Mouse (Mus musculus) lung, embryonic 15.5 days (tissue): Measurements from ENCODE around the gene Ifna2. TPM values are rescaled to one million over a fixed set of nuclear protein-coding genes. Genes with fewer than 3 reads are reported as not detected.

Source experiments
- ATAC-seq: fragments of 200-750 bp; cut with Nextera tagmentation; 2 replicates; pipeline ENCODE4 v1.8.0; 2017; ENCODE audit warnings: moderate number of reproducible peaks, borderline replicate concordance; ENCODE audit not compliant: low FRiP score, low TSS enrichment; ENCODE audit errors: extremely low read depth
- H3K27ac ChIP-seq: fragments of 300-500 bp; sonication (generic); 2 replicates; pipeline ENCODE4 v1.5.1; 2015; ENCODE audit warnings: moderate library complexity, mild to moderate bottlenecking, inconsistent platforms
- H3K27me3 ChIP-seq: fragments of 300-500 bp; sonication (generic); 2 replicates; pipeline ENCODE4 v1.6.1; 2015; ENCODE audit warnings: inconsistent platforms
- H3K36me3 ChIP-seq: fragments of 300-500 bp; sonication (generic); 2 replicates; pipeline ENCODE4 v1.6.1; 2015; ENCODE audit warnings: inconsistent platforms
- H3K4me1 ChIP-seq: fragments of 300-500 bp; sonication (generic); 2 replicates; pipeline ENCODE4 v1.6.1; 2015; ENCODE audit warnings: inconsistent platforms
- H3K4me2 ChIP-seq: fragments of 300-500 bp; sonication (generic); 2 replicates; pipeline ENCODE4 v1.6.1; 2015; ENCODE audit warnings: inconsistent platforms, mild to moderate bottlenecking, moderate library complexity
- H3K4me3 ChIP-seq: fragments of 300-500 bp; sonication (generic); 2 replicates; pipeline ENCODE4 v1.5.1; 2015; ENCODE audit warnings: mild to moderate bottlenecking, inconsistent platforms
- H3K9ac ChIP-seq: fragments of 300-500 bp; sonication (generic); 2 replicates; pipeline ENCODE4 v1.6.1; 2015; ENCODE audit warnings: inconsistent platforms
- H3K9me3 ChIP-seq: fragments of 300-500 bp; sonication (generic); 2 replicates; pipeline ENCODE4 v1.6.1; 2016; ENCODE audit warnings: inconsistent platforms
- WGBS: fragments of 180-500 bp; shearing (Covaris S2); methylation state at CpG from one replicate; pipeline ENCODE4 v1.1.7; 2015; 5-methylcytosine and 5-hydroxymethylcytosine counted together
- polyA plus RNA-seq: library from polyadenylated mRNA; unstranded; fragments of >200 nt; fragmentation: Nextera tagmentation; extraction: Ambion mirVana; gene quantifications from 2 replicates; pipeline ENCODE4 v1.2.1, GENCODE M21; 2015

Gene Ifna2
- polyA plus RNA-seq, 1 experiment from 2014 or later, result not detected

- WGBS, result 77% methylated on average over 5 of the region's 5 CpGs
- ATAC-seq, result no peak
- H3K4me2 ChIP-seq, result no peak overlapping the region
- no peaks in the 10 kb centered on the region for H3K4me1 ChIP-seq
- no peak overlapping the region for H3K27ac ChIP-seq
- no peaks in the 10 kb centered on the region; the same call in 1 of the 2 replicates for H3K27me3 ChIP-seq
- H3K4me3 ChIP-seq, result no peak overlapping the region
- H3K9ac ChIP-seq, result no peak overlapping the region
- no peaks in the 10 kb centered on the region for H3K36me3 ChIP-seq
- no peaks in the 10 kb centered on the region for H3K9me3 ChIP-seq
Observed at GRCm38 (mm10) chr4:88698781-88699180, 15.1 kb upstream of the Ifna2 start.

GRCm38 (mm10) chr4:88697753-88698152 is 14.0 kb upstream of the Ifna2 start:
- H3K4me3 ChIP-seq, result no peak overlapping the region
- H3K4me1 ChIP-seq, result no peaks in the 10 kb centered on the region
- WGBS, result 83% methylated on average over 4 of the region's 4 CpGs
- ATAC-seq, result no peak
- no peak overlapping the region for H3K4me2 ChIP-seq
- H3K9me3 ChIP-seq, result no peaks in the 10 kb centered on the region
- H3K36me3 ChIP-seq, result no peaks in the 10 kb centered on the region
- no peaks in the 10 kb centered on the region; the same call in 1 of the 2 replicates for H3K27me3 ChIP-seq
- no peak overlapping the region for H3K27ac ChIP-seq
- no peak overlapping the region for H3K9ac ChIP-seq

DNA sequence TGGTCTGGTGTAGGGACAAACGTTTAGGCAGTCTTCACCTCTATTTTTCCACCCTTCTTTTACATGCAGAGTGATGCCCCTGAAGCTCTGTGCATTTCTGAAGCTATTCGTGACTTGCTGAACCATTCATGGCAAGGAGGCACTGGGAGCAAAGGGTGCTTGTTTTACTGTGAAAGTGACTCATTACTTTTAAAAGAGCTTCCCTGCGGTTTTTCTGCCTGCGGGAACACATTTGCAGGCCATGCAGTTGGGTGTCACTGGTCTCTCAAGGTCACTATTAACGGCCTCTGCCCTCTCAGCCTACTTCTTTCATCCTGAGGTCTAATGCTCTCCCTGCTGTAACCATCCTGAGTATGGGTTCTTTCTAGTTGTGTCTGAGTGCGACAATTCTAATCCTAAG is 13.4 kb upstream of the Ifna2 start:
- ATAC-seq, result no peak
- Histone ChIP-seq H3K4me2 (no peak overlapping the region), H3K9me3 (no peaks in the 10 kb centered on the region), H3K27ac (no peak overlapping the region), H3K27me3 (no peaks in the 10 kb centered on the region; the same call in 1 of the 2 replicates), H3K9ac (no peak overlapping the region), H3K36me3 (no peaks in the 10 kb centered on the region), H3K4me1 (no peaks in the 10 kb centered on the region), H3K4me3 (no peak overlapping the region)
- WGBS, result 66% methylated on average over 6 of the region's 6 CpGs

- WGBS, result 27% methylated on average over 3 of the region's 3 CpGs
- Histone ChIP-seq H3K4me1 (no peaks in the 10 kb centered on the region), H3K4me2 (no peak overlapping the region), H3K36me3 (no peaks in the 10 kb centered on the region), H3K9ac (0 out of 2 replicates have a peak overlapping the region, but pooled peaks have one; percentile 7), H3K4me3 (no peak overlapping the region), H3K27me3 (no peaks in the 10 kb centered on the region; the same call in 1 of the 2 replicates), H3K27ac (no peak overlapping the region), H3K9me3 (no peaks in the 10 kb centered on the region)
- peak; percentile 65; the same call in 1 of the 2 replicates for ATAC-seq
Observed at GRCm38 (mm10) chr4:88696237-88696884, 12.6 kb upstream of the Ifna2 start.

GRCm38 (mm10) chr4:88693392-88693791 is 9.7 kb upstream of the Ifna2 start:
- Histone ChIP-seq H3K9ac (no peak overlapping the region), H3K27ac (no peak overlapping the region), H3K4me1 (no peaks in the 10 kb centered on the region), H3K4me3 (no peak overlapping the region), H3K27me3 (no peaks in the 10 kb centered on the region; the same call in 1 of the 2 replicates), H3K4me2 (no peak overlapping the region), H3K9me3 (no peaks in the 10 kb centered on the region), H3K36me3 (no peaks in the 10 kb centered on the region)
- no peak for ATAC-seq
- WGBS, result 78% methylated on average over 2 of the region's 2 CpGs

GRCm38 (mm10) chr4:88692537-88692936 is 8.8 kb upstream of the Ifna2 start:
- no peak overlapping the region for H3K27ac ChIP-seq
- no peaks in the 10 kb centered on the region for H3K9me3 ChIP-seq
- H3K9ac ChIP-seq, result no peak overlapping the region
- no peaks in the 10 kb centered on the region for H3K4me1 ChIP-seq
- 77% methylated on average over 1 of the region's 1 CpGs for WGBS
- no peak overlapping the region for H3K4me2 ChIP-seq
- ATAC-seq, result no peak
- no peak overlapping the region for H3K4me3 ChIP-seq
- H3K36me3 ChIP-seq, result no peaks in the 10 kb centered on the region
- H3K27me3 ChIP-seq, result no peaks in the 10 kb centered on the region; the same call in 1 of the 2 replicates

GRCm38 (mm10) chr4:88691259-88691658 is 7.5 kb upstream of the Ifna2 start, which contains the start of gene Ifnab:
Gene Ifnab (minus strand): TSS chr4:88691359.
- Histone ChIP-seq H3K4me1 (no peaks in the 10 kb centered on the region), H3K27ac (no peak within 1 kb of the TSS), H3K27me3 (no peaks in the 10 kb centered on the region; the same call in 1 of the 2 replicates), H3K4me2 (no peak within 1 kb of the TSS), H3K9ac (no peak within 1 kb of the TSS), H3K9me3 (no peaks in the 10 kb centered on the region), H3K4me3 (no peak within 1 kb of the TSS), H3K36me3 (no peaks in the 10 kb centered on the region)
- no peak for ATAC-seq
- WGBS, result 67% methylated on average over 2 of the region's 2 CpGs

- WGBS, result 40% methylated on average over 3 of the region's 3 CpGs
- ATAC-seq, result no peak
- H3K4me1 ChIP-seq, result no peaks in the 10 kb centered on the region
Observed at GRCm38 (mm10) chr4:88681353-88681752, 2.4 kb downstream of the Ifna2 start.

GRCm38 (mm10) chr4:88680362-88680761 is 3.4 kb downstream of the Ifna2 start:
- Histone ChIP-seq H3K27me3 (no peaks in the 10 kb centered on the region), H3K4me2 (no peak overlapping the region), H3K36me3 (no peaks in the 10 kb centered on the region), H3K9ac (no peak overlapping the region), H3K4me1 (no peaks in the 10 kb centered on the region), H3K9me3 (no peaks in the 10 kb centered on the region), H3K4me3 (no peak overlapping the region), H3K27ac (no peak overlapping the region)
- ATAC-seq, result no peak
- WGBS, result 43% methylated on average over 8 of the region's 8 CpGs

More at GRCm38 (mm10) chr4:88681353-88681752, 2.4 kb downstream of the Ifna2 start:
- H3K9ac ChIP-seq, result no peak overlapping the region
- H3K36me3 ChIP-seq, result no peaks in the 10 kb centered on the region
- no peak overlapping the region for H3K4me3 ChIP-seq
- no peaks in the 10 kb centered on the region for H3K27me3 ChIP-seq
- no peak overlapping the region for H3K27ac ChIP-seq
- H3K9me3 ChIP-seq, result no peaks in the 10 kb centered on the region
- H3K4me2 ChIP-seq, result no peak overlapping the region

- 75% methylated on average over 1 of the region's 1 CpGs for WGBS
- no peak within 1 kb of the TSS for H3K9ac ChIP-seq
- no peaks in the 10 kb centered on the region for H3K4me1 ChIP-seq
Observed at GRCm38 (mm10) chr4:88676824-88677223, 6.9 kb downstream of the Ifna2 start, which contains the start of gene Ifna16. Gene Ifna16 (minus strand): TSS chr4:88676924.

GRCm38 (mm10) chr4:88655461-88655860 is 28.3 kb downstream of the Ifna2 start:
- H3K4me3 ChIP-seq, result no peak overlapping the region
- no peak overlapping the region for H3K4me2 ChIP-seq
- ATAC-seq, result no peak
- H3K27ac ChIP-seq, result no peak overlapping the region
- no peaks in the 10 kb centered on the region for H3K4me1 ChIP-seq
- no peaks in the 10 kb centered on the region for H3K36me3 ChIP-seq
- H3K9ac ChIP-seq, result no peak overlapping the region
- no peaks in the 10 kb centered on the region for H3K27me3 ChIP-seq
- H3K9me3 ChIP-seq, result no peaks in the 10 kb centered on the region
- WGBS, result 24% methylated on average over 1 of the region's 1 CpGs

More at GRCm38 (mm10) chr4:88676824-88677223, 6.9 kb downstream of the Ifna2 start, which contains the start of gene Ifna16:
- H3K9me3 ChIP-seq, result no peaks in the 10 kb centered on the region
- H3K4me2 ChIP-seq, result no peak within 1 kb of the TSS
- no peak within 1 kb of the TSS for H3K27ac ChIP-seq
- H3K36me3 ChIP-seq, result no peaks in the 10 kb centered on the region
- H3K4me3 ChIP-seq, result no peak within 1 kb of the TSS
- ATAC-seq, result no peak
- H3K27me3 ChIP-seq, result no peaks in the 10 kb centered on the region

DNA sequence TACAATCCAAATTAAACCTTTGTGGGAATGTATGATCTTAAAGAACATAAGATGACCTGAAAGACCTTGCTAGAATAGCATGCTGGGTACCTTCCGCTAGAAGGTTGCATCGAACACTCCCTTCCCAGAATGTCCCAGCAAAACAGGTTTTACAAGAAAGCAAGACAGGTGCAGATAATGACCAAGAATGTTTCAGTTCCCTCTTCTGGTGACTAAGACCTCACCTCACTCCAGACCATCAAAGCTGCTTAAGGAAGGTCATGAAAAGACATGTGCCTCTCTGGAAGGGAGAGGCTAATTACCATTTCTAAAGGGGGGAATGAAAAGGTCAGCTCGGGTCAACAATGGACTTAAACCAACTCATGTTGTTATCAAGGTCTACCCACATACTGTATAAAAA is 30.1 kb downstream of the Ifna2 start:
- no peaks in the 10 kb centered on the region for H3K27me3 ChIP-seq
- WGBS, result 77% methylated on average over 3 of the region's 3 CpGs
- H3K36me3 ChIP-seq, result no peaks in the 10 kb centered on the region
- no peak overlapping the region for H3K4me2 ChIP-seq
- no peak overlapping the region for H3K4me3 ChIP-seq
- no peak overlapping the region for H3K27ac ChIP-seq
- no peaks in the 10 kb centered on the region for H3K4me1 ChIP-seq
- no peak overlapping the region for H3K9ac ChIP-seq
- ATAC-seq, result no peak
- no peaks in the 10 kb centered on the region for H3K9me3 ChIP-seq
